Mouse (Mus musculus): ENCODE results near the gene Higd1b. TPM values are rescaled to one million over a fixed set of nuclear protein-coding genes. Genes with fewer than 3 reads are reported as not detected.
A peak's percentile ranks its signal among the peaks of the same experiment; 100 is the strongest.

Gene Higd1b
- polyA plus RNA-seq (2015; fragmentation: Nextera tagmentation; extraction: Ambion mirVana): not detected in 2 replicates

GRCm38 (mm10) chr11:102835549-102835948 lies at the start of gene Higd1b:
Gene Higd1b, plus strand, starts transcription at chr11:102835849.
- Histone ChIP-seq H3K27me3 (peaks cover 4% of the 10 kb centered on the region; the same call in 1 of the 2 replicates), H3K4me1 (replicated peaks) (no peaks in the 10 kb centered on the region), H3K4me3 (replicated peaks) (no peak within 1 kb of the TSS), H3K27ac (replicated peaks) (no peak within 1 kb of the TSS), H3K36me3 (replicated peaks) (peaks cover 42% of the 10 kb centered on the region), H3K9me3 (replicated peaks) (no peaks in the 10 kb centered on the region), H3K9ac (no peak within 1 kb of the TSS), H3K4me2 (no peak within 1 kb of the TSS)
- 60% methylated on average over 4 of the region's 4 CpGs for WGBS (ENCODE audit: insufficient replicate concordance)
- ATAC-seq (ENCODE audit: insufficient read depth): no peak

GRCm38 (mm10) chr11:102787688-102788177 lies 47.9 kb upstream of the Higd1b start:
- Histone ChIP-seq H3K4me1 (replicated peaks) (no peaks in the 10 kb centered on the region), H3K27ac (replicated peaks) (no peak overlapping the region), H3K4me3 (replicated peaks) (no peak overlapping the region), H3K36me3 (replicated peaks) (no peaks in the 10 kb centered on the region), H3K9me3 (replicated peaks) (no peaks in the 10 kb centered on the region), H3K9ac (no peak overlapping the region), H3K27me3 (peaks cover 4% of the 10 kb centered on the region), H3K4me2 (no peak overlapping the region)
- 61% methylated on average over 5 of the region's 5 CpGs for WGBS (ENCODE audit: insufficient replicate concordance)
- no peak for ATAC-seq (ENCODE audit: insufficient read depth)

- Histone ChIP-seq H3K36me3 (replicated peaks) (no peaks in the 10 kb centered on the region), H3K4me1 (replicated peaks) (no peaks in the 10 kb centered on the region), H3K27me3 (no peaks in the 10 kb centered on the region), H3K27ac (replicated peaks) (no peak overlapping the region), H3K9me3 (replicated peaks) (no peaks in the 10 kb centered on the region), H3K4me2 (no peak overlapping the region), H3K9ac (no peak overlapping the region), H3K4me3 (replicated peaks) (no peak overlapping the region)
- ATAC-seq (ENCODE audit: insufficient read depth): no peak
- 46% methylated on average over 14 of the region's 14 CpGs for WGBS (ENCODE audit: insufficient replicate concordance)
Measured at GRCm38 (mm10) chr11:102791682-102792445, 43.8 kb upstream of the Higd1b start.

GRCm38 (mm10) chr11:102794157-102794556 lies 41.5 kb upstream of the Higd1b start:
- H3K27ac ChIP-seq (replicated peaks): no peak overlapping the region
- H3K4me3 ChIP-seq (replicated peaks): no peak overlapping the region
- no peaks in the 10 kb centered on the region for H3K36me3 ChIP-seq (replicated peaks)
- H3K9me3 ChIP-seq (replicated peaks): no peaks in the 10 kb centered on the region
- H3K4me2 ChIP-seq: no peak overlapping the region
- H3K4me1 ChIP-seq (replicated peaks): no peaks in the 10 kb centered on the region
- 61% methylated on average over 8 of the region's 8 CpGs for WGBS (ENCODE audit: insufficient replicate concordance)
- H3K27me3 ChIP-seq: no peaks in the 10 kb centered on the region
- H3K9ac ChIP-seq: no peak overlapping the region
- ATAC-seq (ENCODE audit: insufficient read depth): no peak

- Histone ChIP-seq H3K4me1 (replicated peaks) (no peaks in the 10 kb centered on the region), H3K27ac (replicated peaks) (no peak overlapping the region), H3K4me3 (replicated peaks) (no peak overlapping the region), H3K36me3 (replicated peaks) (no peaks in the 10 kb centered on the region), H3K9ac (no peak overlapping the region), H3K27me3 (no peaks in the 10 kb centered on the region), H3K4me2 (no peak overlapping the region), H3K9me3 (replicated peaks) (no peaks in the 10 kb centered on the region)
- WGBS (ENCODE audit: insufficient replicate concordance): 60% methylated on average over 5 of the region's 5 CpGs
- ATAC-seq (ENCODE audit: insufficient read depth): no peak
Measured at GRCm38 (mm10) chr11:102803453-102803852, 32.2 kb upstream of the Higd1b start.

- Histone ChIP-seq H3K36me3 (replicated peaks) (no peaks in the 10 kb centered on the region), H3K9ac (no peak overlapping the region), H3K9me3 (replicated peaks) (no peaks in the 10 kb centered on the region), H3K4me1 (replicated peaks) (no peaks in the 10 kb centered on the region), H3K4me2 (no peak overlapping the region), H3K27ac (replicated peaks) (no peak overlapping the region), H3K27me3 (no peaks in the 10 kb centered on the region; the same call in 1 of the 2 replicates), H3K4me3 (replicated peaks) (no peak overlapping the region)
- 15% methylated on average over 5 of the region's 5 CpGs for WGBS (ENCODE audit: insufficient replicate concordance)
- ATAC-seq (ENCODE audit: insufficient read depth): no peak
Measured at GRCm38 (mm10) chr11:102808246-102808645, 27.4 kb upstream of the Higd1b start.

- Histone ChIP-seq H3K27me3 (peaks cover 20% of the 10 kb centered on the region), H3K4me3 (replicated peaks) (no peak overlapping the region), H3K36me3 (replicated peaks) (no peaks in the 10 kb centered on the region), H3K9me3 (replicated peaks) (no peaks in the 10 kb centered on the region), H3K4me2 (no peak overlapping the region), H3K27ac (replicated peaks) (no peak overlapping the region), H3K4me1 (replicated peaks) (no peaks in the 10 kb centered on the region), H3K9ac (no peak overlapping the region)
- no peak for ATAC-seq (ENCODE audit: insufficient read depth)
- 52% methylated on average over 4 of the region's 4 CpGs for WGBS (ENCODE audit: insufficient replicate concordance)
Measured at GRCm38 (mm10) chr11:102810721-102811485, 24.7 kb upstream of the Higd1b start.

GRCm38 (mm10) chr11:102814881-102815280 lies 20.8 kb upstream of the Higd1b start:
- no peak for ATAC-seq (ENCODE audit: insufficient read depth)
- Histone ChIP-seq H3K36me3 (replicated peaks) (no peaks in the 10 kb centered on the region), H3K4me2 (no peak overlapping the region), H3K27me3 (peaks cover 60% of the 10 kb centered on the region), H3K27ac (replicated peaks) (no peak overlapping the region), H3K4me1 (replicated peaks) (peaks cover 11% of the 10 kb centered on the region), H3K9ac (no peak overlapping the region), H3K9me3 (replicated peaks) (no peaks in the 10 kb centered on the region), H3K4me3 (replicated peaks) (no peak overlapping the region)

GRCm38 (mm10) chr11:102818121-102819020 lies 17.3 kb upstream of the Higd1b start:
- Histone ChIP-seq H3K4me3 (replicated peaks) (peak overlapping the region; percentile 51), H3K27ac (replicated peaks) (no peak overlapping the region), H3K9ac (no peak overlapping the region), H3K4me1 (replicated peaks) (peaks cover 11% of the 10 kb centered on the region), H3K27me3 (peaks cover 87% of the 10 kb centered on the region), H3K4me2 (peak overlapping the region; percentile 69), H3K36me3 (replicated peaks) (no peaks in the 10 kb centered on the region), H3K9me3 (replicated peaks) (no peaks in the 10 kb centered on the region)
- 1% methylated on average over 74 of the region's 92 CpGs for WGBS (ENCODE audit: insufficient replicate concordance)
- ATAC-seq (ENCODE audit: insufficient read depth): no peak

GRCm38 (mm10) chr11:102819021-102819782 lies 16.4 kb upstream of the Higd1b start, which contains the start of gene Gjc1:
Gene Gjc1, minus strand, starts transcription at chr11:102819700.
- H3K27ac ChIP-seq (replicated peaks): no peak within 1 kb of the TSS
- H3K9ac ChIP-seq: no peak within 1 kb of the TSS
- peaks cover 11% of the 10 kb centered on the region for H3K4me1 ChIP-seq (replicated peaks)
- ATAC-seq (ENCODE audit: insufficient read depth): no peak
- no peaks in the 10 kb centered on the region for H3K36me3 ChIP-seq (replicated peaks)
- H3K4me3 ChIP-seq (replicated peaks): peak within 1 kb of the TSS; percentile 51
- H3K4me2 ChIP-seq: peak within 1 kb of the TSS; percentile 69
- H3K9me3 ChIP-seq (replicated peaks): no peaks in the 10 kb centered on the region
- H3K27me3 ChIP-seq: peaks cover 84% of the 10 kb centered on the region
- under 1% methylated on average over 83 of the region's 97 CpGs for WGBS (ENCODE audit: insufficient replicate concordance)

Data from liver, embryonic 15.5 days (tissue).